Mouse (Mus musculus) ovary, adult 18-20 months (tissue): ENCODE results near the gene Pkm.

Experiments
- DNase-seq: peaks from one replicate; pipeline ENCODE4 v3.0.0; 2022; ENCODE audit warnings: low spot score, mixed read lengths

Gene Pkm

GRCm38 (mm10) chr9:59666813-59667212 is 10.6 kb downstream of the Pkm start:
- DNase-seq = no peak

GRCm38 (mm10) chr9:59667250-59667649 is 11.1 kb downstream of the Pkm start:
- DNase-seq = peak; percentile 32

- no peak for DNase-seq
These were observed 11.7 kb downstream of the Pkm start for GRCm38 (mm10) chr9:59667904-59668303.

DNA sequence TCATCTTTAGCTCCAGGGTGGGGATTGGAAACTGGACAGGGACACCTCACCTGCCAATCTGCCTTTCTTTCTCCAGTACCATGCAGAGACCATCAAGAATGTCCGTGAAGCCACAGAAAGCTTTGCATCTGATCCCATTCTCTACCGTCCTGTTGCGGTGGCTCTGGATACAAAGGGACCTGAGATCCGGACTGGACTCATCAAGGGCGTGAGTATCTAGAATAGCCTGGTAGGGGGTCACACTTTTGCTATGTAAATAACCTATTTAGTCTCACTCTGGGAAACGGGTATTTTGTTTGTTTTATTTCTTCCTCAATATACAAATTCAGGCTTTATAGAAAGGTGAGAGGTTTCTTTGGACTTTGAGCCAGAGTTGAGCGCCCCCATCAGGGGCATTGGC is 12.3 kb downstream of the Pkm start:
- no peak for DNase-seq

DNA sequence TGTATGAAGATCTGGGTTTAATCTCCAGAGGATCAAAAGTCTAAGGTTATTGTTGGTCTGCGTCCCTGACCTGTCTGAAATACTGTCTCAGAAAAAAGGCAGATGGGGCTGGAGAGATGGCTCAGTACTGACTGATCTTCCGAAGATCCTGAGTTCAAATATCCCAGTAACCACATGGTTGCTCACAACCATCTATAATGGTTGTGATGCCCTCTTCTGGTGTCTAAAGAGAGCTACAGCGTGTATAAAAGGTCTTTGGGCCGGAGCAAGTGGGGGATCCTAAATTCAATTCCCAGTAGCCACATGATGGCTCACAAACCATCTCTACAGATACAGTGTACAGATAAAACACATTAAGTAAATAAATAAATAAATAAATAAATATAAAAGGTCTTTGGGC is 13.0 kb downstream of the Pkm start:
- DNase-seq = no peak

DNA sequence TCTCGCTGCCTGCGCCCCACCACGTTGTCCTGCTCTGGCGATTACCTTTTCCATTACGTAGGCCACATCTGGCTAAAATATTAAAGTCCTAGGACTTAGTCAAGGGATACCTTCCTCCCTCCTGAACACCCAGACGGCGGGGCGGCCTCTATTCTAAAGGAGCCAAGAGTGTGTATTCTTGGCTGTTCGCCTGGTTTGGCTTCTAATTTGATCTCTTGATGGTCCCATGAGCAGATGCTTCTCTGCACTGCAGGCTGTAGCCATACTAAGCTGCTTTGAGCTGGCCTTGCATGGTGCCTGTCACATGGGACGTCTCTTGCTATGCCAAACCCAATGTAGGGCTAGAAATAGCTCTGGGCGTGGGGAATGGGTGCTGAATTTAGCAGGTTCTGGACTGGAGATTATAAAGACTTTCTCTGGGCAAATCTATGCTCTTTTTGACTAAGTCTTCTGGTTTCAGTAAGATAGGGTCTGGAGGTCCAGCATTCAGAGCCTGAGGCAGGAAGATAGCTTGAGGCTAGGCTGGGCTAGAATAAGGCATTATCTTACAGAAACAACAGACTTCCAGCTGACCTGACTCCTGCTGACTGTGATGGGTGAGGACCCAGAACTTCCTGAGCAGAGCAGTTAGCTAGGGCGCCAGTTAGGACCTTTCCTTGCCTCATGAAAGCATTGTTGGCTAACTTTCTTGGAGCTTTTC is 16.2 kb downstream of the Pkm start:
- DNase-seq = no peak

GRCm38 (mm10) chr9:59673427-59673826 is 17.3 kb downstream of the Pkm start:
- no peak for DNase-seq

DNA sequence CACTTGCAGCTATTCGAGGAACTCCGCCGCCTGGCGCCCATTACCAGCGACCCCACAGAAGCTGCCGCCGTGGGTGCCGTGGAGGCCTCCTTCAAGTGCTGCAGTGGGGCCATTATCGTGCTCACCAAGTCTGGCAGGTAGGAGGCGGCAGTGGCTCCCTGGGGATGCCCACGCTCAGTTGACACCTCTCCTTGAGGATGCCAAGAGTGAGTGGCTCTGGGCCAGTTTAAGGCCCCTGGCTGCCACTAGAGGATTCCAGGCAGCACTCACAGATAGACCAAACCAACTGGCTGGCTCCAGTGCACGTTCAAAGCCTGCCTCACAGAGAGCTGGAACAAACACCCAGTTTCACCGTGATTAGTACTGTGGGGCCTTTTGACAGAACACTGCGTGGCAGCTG is 19.4 kb downstream of the Pkm start:
- DNase-seq = no peak

DNA sequence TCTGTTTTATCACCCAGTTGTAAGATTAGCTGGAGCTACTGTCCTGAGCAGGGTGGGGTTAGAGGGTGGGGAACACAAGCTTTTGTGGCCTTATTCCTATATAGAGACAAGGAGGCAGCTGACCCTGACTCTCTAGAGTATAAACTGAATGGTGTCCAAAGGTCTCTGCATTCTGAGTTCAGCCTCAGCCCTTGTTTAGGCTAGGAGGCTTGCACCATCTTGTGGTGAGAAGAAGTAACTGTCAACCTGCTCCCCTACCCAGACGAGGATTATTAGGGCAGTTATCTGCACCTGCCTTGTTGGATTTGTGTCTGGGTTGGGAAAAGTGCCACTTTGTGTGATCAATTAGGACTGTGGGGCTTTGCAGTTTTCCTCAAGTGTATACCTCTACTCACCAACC is 22.1 kb downstream of the Pkm start:
- DNase-seq = no peak

- peak; percentile 60 for DNase-seq
These were observed 23.7 kb downstream of the Pkm start, which contains the start of gene Gramd2 for GRCm38 (mm10) chr9:59679678-59680533. Gene Gramd2, plus strand, starts transcription at chr9:59680144.

DNA sequence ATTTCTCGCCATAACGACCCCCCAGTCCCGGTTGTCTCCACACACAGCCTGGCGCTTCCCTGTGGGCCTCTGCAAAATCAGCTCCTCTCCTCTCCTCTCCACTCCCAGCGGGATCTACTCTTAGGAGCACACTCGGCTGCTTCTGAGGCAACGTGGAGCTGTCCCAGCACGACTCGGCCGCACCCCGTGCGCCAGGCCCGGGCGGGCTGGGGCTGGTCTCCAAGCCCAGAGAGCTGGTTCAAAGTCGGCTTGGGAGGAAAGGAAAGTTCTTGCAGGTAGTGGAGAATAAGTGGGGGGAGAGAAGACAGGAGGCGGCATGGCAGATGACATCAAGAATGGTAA is 24.3 kb downstream of the Pkm start:
- DNase-seq = no peak

DNA sequence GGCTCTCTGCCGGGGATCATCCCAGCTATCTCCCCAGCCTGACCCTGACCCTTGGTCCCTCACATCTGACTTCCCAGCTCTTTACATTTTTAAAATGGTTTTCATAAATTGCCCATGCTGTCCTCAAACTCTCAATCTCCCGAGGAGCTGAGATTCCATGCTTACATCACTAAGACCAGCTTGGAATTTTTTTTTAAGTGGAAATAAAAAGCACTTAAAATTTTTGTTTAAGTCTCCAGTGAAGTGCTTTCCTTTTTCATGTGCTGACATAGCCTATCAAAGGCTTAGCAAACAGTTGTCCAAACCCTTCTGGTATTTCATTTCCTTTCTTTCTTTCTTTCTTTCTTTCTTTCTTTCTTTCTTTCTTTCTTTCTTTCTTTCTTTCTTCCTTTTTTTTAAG is 27.9 kb downstream of the Pkm start:
- no peak for DNase-seq

DNA sequence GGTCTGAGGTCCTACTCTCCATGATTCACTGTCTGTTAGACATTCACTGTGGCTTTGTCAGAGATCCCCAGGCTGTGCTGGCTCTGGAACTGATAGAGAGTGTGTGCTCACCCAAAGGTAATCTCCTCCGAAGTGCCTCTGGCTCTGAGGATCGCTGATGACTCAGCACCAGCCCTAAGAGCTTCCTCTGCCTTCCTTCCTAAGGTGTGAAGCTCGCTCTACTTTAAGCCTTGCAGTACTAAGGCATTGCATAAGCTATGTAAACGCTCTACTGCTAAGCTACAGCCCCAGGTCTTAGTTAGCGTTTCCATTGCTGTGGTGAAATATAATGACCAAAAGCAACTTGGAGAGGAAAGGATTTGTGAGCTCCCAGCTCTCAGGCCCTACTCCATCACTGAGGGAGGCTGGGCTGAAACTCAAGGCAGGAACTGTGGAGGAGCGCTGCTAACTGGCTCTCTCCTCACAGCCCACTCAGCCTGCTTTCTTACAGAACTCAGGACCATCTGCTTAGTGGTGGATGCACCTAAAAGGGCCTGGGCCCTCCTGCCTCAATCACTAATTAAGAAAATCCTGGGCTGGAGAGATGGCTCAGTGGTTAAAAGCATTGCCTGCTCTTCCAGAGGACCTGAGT is 31.4 kb downstream of the Pkm start:
- no peak for DNase-seq

GRCm38 (mm10) chr9:59691635-59692094 is 35.5 kb downstream of the Pkm start:
- peak; percentile 78 for DNase-seq

GRCm38 (mm10) chr9:59692145-59692544 is 36.0 kb downstream of the Pkm start:
- peak; percentile 15 for DNase-seq

- DNase-seq = no peak
These were observed 38.6 kb downstream of the Pkm start for GRCm38 (mm10) chr9:59694571-59695450.

- DNase-seq = no peak
These were observed 39.3 kb downstream of the Pkm start for GRCm38 (mm10) chr9:59695451-59695813.

DNA sequence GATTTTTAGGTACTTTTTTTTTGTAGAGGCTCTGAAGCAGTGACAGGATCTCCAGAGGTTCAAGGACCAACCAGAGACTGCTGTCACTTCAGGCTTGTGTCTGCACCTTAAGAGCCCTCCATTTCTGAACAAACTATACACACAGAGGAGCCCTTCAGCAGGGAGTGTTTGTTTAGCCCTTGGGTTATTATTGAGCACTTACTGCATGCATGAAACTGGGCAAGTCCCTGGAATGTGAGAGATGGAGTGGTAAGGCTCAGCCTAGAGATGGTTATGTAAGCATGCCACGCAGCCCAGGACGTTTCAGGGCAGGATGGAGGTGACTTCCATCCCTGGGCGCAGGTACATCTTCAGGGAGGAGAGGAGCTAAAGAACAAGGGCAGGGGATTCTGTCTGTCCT is 40.2 kb downstream of the Pkm start:
- DNase-seq = no peak

DNA sequence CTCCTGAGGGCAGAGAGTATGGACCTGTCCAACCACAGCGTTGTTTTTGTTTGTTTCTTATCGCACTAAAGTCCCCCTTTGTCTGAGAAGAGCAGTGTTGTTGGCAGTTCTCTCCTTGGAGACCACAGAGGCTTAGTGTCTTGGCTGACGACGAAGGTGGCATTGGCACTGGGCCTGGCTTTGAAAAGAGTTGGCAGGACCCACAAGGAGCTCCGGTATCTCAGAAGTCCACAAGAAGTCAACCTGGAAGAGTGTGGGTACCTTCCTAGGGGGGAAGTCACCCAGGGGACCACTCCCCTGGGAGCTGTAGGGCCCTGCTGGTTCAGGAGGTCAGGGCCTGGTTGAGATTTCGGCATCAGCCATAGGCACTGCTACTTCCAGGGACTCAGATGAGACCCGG is 44.9 kb downstream of the Pkm start:
- DNase-seq = no peak

DNA sequence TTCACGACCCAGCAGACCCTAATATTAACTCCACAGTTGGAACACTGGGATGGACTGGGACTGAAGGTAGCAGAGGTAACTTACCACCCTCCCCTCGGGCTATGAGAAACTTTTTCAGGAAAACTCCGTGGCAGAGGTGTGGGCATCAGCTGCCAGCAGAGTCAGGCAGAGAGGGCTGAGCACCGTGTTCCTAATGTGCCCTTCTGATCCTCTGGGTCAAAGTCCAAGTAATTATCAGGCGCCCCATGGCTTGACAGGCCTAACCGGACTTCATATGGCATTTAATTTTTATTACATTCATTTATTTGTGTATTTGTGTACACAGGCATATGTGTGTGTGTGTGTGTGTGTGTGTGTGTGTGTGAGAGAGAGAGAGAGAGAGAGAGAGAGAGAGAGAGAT is 46.9 kb downstream of the Pkm start:
- DNase-seq = no peak

- DNase-seq = no peak
These were observed 51.0 kb downstream of the Pkm start for GRCm38 (mm10) chr9:59706850-59707825.
